Mouse (Mus musculus) thymus, postnatal 0 days (tissue): ENCODE measurements around the gene Gm21988. TPM values are rescaled to one million over a fixed set of nuclear protein-coding genes. Genes with fewer than 3 reads are reported as not detected.
A peak's percentile ranks its signal among the peaks of the same experiment; 100 is the strongest.

Experiments used
- DNase-seq: peaks from one replicate; pipeline ENCODE4 v3.0.0-alpha.2; 2015; ENCODE audit warnings: low spot score
- polyA plus RNA-seq: library from polyadenylated mRNA; unstranded; fragments of >200 nt; fragmentation: Nextera tagmentation; extraction: Ambion mirVana; gene quantifications from 2 replicates; pipeline ENCODE4 v1.2.1, GENCODE M21; 2015

Gene Gm21988
- polyA plus RNA-seq, 1 experiment from 2014 or later: 13.0 TPM

DNA sequence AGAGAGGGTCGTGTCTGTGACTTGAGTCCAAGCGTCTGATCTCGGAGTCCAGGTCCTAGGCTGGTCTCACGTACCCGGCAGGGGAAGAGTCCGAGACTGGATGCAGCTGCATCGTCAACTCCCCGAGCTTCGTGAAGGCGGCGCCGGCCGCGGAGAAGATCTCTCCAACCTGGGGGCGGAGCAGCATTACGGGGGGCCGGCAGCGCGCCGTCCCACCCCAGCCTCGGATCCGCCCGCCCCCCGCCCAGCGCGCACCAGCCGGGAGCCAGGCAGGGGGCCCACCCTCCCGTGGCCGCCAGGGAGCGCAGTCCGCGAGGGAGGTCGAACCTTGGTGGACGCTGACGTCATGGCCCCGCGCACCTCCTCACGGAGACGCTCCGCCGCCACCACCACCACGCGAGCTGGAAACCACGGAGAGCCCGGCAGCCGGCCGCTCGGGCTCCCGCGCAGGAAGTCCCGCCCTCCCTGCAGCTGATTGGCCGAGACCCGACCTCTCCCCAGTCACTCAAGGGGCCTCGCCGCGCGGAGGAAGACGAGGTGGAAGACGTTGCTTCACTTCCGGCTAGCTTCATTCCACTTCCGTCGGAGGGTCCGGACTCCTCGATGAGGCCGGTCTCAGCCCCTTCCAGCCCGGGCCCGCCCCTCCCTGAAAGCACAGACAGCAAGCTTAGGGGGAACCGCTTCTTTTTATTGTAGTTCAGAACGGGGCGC, 2.0 kb downstream of the Gm21988 start, which contains the start of gene 0610010K14Rik:
Gene 0610010K14Rik (minus strand): TSS at position 458 of the 711 bp plus-strand sequence.
- peak; percentile 97 for DNase-seq

DNA sequence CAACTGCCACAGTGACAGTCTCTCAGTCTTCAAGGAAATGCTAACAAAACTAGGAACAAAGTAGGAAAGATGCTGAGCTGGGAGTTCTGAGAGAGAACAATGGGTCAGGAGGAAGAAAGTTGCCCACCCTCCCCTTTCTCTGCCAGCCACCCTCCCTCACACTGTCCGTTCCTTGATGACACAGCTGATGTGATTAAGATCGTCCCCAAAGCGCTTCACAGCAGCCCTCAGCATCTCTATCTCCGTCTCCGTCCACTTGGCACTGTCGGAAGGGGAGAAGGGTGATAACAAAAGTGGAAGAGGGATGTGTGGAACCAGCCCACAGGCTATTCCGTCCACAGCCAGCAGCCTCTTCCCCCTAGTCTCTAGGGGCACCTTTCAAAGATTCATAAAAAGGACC, 2.9 kb downstream of the Gm21988 start:
- no peak for DNase-seq

DNA sequence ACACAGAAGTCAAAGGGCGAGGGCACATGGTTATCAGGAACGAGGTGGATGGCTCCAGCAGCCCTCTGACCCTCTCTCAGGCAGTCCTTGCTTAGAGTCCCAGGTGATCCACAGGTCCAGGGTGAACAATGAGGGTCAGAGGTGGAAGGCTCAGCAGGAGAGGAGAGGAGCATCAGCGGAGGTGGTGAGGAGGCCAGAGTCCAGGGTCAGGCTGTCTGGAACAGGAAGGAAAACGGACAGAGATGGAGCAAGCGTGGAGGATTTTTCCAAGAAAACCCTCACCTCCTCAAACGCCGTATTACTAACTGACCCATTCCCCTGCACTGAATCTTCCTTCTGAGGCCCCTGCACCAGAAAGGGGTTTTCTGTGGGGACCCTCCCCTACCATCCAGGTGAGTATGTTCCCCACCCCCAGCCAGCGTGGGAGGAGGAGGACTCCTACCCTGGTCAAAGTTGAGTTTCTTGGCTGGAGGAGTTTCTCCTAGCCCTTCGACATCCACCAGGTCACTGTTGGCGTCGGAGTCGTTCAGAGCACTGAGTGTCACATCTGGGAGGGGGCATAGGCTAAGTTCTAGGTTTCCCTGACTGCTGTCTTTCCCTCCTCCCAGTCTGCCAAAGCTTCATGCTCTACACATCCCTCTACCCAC, 4.3 kb downstream of the Gm21988 start:
- DNase-seq: no peak

DNA sequence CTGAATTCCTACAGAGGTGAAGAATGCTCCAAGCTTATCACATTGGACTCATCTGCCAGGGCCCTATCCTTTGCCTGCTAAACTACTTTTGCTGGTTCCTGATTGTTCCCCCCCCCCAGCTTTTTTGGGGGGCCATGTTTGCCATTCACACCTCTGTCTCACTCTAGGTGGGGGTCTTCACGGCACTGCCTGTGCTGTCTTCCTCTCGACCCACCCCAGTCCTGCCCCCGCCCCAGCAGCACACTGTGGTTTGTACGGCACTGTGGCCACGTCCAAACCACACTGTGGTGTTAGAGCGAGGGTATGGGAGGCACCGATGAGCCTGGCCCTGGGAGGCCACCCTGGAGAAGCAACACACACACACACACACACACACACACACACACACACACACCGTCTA, 5.1 kb downstream of the Gm21988 start:
- no peak for DNase-seq

DNA sequence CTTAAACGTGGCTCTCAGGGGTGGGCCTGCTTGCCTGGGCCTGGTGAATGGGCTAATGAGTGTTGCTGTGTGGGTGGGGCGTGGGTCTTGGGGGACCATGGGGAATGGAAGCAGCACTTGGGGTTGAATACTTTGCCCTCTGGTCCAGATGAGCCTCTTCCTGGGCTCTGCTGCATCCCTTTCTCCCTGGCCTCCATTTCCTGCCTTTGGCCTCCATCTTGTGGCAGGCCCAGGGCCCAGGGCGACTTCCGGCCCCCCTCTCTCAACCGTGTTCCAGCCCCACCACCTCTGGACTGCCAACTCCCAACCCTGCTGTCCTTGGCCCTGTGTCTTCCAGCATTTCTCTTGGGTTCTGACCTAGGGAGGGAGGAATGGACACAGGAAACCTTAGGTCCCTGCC, 5.6 kb downstream of the Gm21988 start:
- no peak for DNase-seq

DNA sequence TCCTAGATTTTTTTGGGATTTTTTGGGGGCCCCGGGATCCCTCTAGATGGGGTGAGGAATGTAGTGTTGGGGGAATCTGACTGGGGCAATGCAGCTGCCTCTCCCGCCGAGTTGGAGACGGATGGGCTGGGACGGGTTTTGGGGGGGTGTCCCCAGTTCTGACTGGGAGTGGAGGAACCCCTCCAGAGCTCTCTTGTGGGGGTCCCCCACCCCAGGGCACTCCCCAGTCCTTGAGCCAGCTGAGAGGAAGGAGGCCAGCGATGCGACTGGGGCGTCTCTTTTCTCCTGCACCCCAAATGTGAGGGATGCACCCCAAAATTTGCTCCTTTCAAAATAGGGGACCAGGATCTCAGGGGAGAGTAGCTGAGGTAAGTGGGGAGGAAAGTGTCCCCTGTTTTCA, 6.6 kb downstream of the Gm21988 start:
- no peak for DNase-seq

DNA sequence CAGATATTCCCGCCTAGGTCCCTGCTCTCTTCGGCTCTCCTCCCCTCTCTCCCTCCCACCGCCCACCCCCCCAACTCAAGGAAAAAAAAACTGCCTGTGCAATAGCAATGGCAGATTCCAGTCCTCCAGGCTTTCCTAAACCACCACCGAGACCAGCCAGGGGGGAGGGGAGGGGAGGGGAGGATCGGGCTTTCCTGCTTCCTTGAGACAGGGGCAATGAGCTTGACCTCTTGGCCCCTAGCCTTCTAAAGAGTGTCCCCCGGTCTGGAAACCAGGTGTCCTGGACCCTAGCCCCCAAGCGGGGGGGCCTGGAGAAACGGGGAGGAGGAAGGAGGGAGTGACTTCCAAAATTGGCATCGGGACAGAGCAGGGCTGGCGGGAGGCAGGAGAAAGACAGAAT, 7.1 kb downstream of the Gm21988 start:
- no peak for DNase-seq

DNA sequence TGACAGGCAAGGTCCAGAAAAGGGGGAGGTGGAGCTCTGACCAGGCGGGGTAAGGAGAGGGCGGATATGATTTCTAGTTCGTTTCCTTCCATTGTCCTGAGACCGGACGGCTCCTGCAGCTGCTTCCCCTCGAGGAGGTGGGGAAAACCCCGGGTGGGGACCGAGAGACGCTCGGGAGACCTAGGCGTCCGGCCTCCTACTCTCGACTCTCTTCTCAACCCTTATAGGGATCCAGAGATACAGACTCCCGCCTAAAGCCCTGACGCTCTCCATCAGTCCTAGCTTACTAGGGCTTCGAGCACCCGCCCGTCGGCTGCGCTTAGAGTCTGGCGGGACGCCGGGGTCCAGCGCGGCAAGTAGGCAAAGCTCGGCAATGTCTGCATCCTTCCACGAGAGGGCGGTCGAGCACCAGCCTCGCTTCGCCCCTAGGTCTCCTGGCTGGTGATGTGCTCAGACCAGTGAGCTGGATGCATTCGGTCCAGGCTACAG, 9.3 kb downstream of the Gm21988 start:
- peak; percentile 82 for DNase-seq

DNA sequence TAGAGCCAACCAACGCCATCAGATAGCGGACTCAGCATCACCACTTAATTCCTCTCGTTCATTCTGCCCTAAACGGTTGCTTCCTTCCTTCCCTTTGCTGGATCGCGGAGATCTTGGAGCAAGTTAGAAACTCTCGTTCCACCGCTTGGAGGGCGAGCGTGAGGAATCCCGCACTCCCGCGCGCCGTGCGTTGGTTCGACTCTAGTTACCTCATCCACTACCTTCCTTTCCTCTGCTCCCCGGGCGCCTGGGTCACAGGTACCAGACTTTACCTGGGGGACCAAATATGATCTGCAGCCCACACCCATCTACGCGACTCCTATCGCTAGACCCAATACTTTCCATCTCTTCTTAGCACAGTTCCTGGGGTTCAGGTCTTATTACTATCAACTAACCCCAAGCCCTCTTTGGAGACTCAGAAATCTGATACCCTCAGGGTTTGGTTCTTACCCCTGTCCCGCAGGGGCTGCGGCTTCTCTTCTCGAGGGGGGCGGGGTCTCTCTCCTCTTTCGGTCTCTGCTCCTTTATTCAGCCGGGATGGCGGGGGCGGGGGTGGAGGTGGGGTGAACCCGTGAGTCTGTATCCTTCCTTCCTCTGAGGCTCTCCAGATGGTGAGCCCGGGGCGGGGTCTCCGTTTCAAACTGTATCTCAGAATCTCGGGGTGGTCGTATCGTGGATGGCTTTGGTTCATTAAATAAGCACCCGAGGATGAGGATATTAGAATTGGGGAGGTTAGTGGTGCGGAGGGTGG, 10.2 kb downstream of the Gm21988 start, which contains the start of gene Bcl6b:
Gene Bcl6b (minus strand): TSS at position 539 of the 751 bp plus-strand sequence.
- peak; percentile 25 for DNase-seq

DNA sequence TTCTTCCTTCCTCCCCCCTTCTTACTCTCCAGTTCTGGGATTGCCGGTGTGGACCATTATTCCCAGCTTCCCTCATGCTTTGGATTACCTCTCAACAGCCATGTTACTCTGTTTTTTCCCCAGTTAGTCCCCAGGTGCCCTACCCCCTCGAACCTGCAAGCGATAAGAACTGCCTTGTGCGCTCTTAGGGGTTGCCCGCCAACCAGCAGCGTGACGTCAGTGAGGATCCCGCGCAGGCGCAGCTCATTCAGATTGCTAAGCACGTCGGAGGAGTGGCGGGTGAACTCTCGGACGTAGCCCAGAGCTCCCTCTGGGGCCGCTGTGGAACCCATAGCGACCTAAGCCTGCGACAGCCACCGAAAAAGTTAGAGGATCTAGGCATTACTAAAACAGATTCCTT, 10.8 kb downstream of the Gm21988 start:
- peak; percentile 83 for DNase-seq

DNA sequence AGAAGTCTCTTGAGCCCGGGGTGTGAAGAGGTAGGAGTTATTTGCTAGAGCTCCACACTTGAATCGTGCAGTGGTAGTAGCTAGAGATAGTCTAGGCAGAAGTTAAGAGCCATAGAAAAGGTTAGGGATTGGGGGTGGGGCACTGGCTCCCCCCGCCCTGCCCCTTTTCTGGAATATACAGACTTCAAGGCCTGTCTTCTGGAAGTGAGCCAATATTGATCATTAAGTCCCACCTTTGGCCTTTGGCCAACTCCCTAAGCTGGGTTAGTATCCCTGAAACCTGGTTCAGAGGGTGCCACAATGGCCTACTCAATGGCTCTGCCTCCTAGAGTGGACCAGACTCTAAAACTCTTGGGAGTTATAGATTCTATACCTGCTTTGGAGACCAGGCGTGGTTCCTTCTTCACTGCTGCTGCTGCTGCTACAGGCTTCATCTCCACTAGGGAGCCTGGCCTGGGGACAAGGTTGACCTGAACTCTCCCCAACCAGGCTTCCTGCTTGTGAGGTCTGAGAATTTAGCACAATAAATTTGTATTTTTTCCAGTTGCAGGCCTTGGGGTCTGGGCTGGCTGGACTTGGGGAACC, 11.9 kb downstream of the Gm21988 start:
- no peak for DNase-seq

DNA sequence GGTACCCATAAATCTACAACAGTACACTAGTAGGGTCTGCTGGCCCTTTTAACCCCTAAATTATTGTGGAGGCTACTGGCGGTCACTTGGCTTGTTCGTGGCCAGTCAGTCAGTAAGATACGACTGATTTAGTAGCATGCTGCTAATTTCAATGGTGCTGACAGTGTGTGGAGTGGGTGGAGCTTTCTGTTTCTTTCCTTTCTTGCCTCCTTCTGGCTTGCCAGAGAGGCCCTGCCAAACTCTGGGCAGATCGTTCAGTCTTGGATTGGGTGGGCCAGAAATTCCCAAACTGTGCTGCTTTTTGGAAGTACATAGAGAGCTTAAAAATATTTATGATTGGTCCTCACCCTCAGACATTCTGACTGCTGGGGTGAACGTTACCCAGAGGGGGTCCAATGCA, 12.5 kb downstream of the Gm21988 start:
- no peak for DNase-seq

DNA sequence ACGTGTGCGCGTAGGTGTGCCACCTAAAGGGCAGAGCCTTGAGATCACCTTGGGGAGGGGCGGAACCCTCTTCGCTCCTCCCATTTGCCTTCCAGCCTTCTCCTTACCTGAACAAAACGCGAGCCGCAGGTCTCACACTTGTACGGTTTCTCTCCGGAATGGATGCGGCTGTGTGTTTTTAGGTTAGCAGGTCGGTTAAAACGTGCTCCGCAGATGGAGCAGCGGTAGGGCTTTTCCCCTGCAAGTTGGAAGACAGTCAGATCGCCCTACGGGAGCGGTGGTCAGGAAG, 13.1 kb downstream of the Gm21988 start:
- no peak for DNase-seq

DNA sequence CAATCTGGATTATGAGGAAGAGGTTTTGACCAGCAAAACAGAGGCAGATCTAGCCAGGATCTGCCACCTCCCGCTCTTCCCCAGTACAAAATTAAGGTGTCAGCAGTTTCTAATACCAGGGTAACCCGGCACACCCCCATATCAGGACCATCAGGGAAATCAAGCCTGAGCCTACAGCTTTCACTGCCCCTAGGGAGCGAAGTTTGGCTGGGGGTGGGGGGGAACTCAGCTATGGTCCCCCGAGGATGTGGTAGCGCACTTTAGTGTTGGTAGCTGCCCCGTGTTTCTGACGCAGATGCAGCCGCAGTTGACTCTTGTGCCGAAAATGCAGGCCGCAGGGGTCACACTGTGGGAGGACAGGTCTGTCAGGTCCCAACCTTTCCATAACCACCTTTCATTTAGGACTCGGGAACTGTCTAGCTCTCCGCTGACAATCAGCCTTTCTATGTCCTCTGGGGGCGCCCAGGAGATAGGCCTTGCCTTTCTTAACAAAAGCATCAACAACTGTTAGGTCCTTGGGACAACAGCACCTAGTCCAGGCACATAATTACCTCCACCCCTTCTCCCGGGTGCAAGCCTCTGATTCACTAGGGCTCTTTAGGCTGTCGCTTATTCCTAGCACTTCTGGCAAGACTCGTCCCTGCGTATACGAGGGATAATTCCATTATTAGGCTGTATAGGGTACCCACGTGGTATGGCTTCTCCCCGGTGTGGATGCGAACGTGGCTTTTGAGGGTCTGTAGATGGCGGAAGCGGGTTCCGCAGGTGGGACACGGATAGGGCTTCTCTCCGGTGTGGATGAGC, 13.6 kb downstream of the Gm21988 start:
- no peak for DNase-seq

DNA sequence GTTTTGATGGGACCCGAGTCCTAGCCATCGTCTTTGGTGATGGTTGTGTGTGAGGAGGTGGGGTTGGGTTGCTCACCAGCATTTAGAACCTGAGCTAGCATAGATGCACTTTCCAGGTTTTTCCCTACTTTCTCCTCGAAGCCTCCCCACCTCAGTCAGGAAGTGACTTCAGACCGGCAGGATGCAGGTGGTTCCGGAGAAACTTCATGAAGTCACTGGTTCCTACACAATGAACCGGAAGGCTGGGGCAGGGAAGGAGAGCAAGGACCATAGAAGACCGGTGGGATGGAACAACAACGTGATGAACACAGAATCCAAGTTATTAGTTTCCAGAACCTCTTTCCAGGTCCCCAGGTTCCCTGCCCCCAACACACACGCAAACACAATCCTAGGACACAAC, 15.9 kb downstream of the Gm21988 start:
- DNase-seq: no peak

DNA sequence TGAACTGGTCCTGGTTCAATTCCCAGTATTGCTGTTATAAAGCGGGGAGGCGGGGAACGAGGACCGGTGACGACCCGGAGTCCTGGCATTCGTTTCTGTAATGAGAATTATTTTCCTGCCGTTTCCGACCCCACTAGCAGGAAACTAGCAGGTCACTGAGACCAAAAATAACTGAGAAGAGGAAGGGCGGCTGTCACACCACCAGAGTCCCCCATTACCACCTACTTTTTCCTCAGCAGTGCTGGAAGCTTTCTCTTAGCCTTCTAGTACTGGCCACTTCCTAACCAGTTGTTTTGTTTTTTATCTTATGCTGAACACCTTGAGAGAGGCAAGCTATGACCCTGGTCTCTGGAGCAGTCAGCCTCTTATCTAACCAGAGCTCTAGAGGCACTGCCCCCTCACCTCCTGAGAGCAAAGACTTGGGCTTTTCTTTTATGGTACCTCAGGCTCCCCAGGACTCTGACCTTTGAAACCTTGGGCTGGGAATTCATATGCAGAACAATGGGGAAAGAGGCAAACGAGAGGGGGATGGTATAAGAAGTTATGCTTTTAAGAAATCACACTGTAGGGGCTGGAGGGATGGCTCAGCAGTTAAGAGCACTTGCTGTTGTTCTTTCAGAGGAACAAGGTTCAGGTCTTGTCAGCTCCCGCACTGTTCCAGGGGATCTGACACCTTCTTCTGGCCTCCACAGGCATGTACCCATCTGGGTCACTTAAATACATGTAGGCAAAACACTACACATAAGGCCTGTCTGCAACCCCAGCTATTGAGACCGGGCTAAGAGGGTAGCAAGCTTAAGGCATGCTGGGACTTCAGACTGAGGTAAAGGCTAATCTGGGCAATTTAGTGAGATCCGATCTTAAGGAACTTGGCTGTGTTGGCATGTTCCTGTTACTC, 17.8 kb downstream of the Gm21988 start:
- DNase-seq: no peak

DNA sequence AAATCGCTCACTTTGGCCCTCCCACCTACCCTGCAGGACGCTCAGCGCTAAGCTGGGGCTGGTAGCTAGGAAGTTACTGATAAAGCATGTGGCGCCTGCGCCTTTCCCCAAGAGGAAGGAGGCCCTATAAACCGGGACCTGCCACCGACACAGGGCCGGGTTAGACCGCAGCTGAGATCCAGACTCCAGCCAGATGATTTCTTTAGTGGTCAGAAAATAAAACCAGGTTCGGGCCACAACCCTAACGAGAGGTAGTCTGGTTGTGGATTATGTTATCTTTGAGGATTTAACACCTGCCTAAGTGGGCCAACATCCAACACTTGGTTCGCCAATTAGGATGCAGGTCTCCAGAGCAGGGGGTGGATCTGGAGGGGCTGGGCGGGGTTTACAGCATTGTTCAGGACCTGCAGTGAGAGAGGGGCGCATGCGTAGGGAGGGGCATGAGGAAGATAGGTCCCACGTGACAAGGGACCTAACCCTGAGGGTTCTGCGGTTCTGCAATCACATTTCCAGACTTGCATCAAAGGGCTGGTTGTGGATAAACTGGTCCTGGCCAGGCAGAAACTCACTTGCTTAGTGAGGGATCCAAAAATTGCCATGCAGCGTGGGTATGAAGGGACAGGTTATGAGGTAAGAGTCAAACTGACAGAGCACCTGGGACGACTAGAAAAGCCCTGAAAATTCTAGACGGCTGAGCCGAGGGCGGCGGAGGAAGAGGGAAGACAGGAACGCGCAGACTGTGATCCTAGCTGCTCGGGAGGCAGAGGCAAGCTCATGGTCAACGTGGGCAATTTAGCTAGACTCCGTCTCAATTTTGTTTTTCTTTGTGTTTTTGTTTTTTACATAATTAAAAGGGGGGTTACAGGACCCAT, 18.7 kb downstream of the Gm21988 start, which contains the start of gene Slc16a13:
Gene Slc16a13 (minus strand): TSS at position 334 of the 872 bp plus-strand sequence.
- DNase-seq: peak; percentile 94

DNA sequence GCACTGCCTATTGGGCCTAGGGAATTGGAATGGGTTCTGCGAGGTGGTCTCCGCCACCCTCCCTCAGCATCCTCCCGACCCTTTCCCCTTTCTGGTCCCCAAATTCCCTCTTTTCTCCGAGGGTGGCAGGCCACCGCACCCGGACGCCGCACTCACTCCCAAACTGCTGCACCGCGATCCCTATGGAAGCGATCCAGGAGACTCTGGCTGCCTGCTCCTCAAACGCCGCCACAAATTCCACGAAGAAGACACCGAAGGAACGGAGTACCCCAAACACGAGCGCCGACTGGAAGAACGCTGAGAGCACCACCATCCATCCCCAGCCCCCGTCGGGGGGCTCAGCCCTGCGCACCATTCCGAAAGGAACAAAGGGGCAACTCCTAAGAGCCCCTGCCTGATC, 19.3 kb downstream of the Gm21988 start:
- no peak for DNase-seq

DNA sequence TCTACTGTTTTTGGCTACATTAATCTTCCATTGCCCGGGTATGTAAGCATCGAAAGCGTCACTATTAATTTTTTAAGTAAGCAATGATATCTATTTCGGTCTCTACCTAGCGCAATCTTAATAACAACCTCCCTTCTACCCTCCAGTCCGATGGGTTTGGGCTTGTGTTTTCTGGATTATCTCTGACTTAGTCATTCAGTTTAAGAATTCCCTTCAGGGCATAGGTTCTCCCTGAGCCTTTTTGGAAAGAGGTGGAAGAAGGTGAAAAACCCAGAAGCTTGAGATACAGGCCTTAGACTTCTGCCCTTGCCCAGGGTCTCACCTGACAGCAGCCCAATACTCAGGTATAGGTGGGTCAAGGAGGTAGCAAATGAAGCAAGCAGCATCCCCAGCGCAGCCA, 19.8 kb downstream of the Gm21988 start:
- no peak for DNase-seq
